Mouse (Mus musculus): Measurements from ENCODE around the gene Nhp2.
A peak's percentile ranks its signal among the peaks of the same experiment; 100 is the strongest.
"Not testable (repeated sequence)": the region's sequence is repeated elsewhere in the genome, so short reads cannot be mapped to it uniquely, and the experiment has no call there.

Gene Nhp2

DNA sequence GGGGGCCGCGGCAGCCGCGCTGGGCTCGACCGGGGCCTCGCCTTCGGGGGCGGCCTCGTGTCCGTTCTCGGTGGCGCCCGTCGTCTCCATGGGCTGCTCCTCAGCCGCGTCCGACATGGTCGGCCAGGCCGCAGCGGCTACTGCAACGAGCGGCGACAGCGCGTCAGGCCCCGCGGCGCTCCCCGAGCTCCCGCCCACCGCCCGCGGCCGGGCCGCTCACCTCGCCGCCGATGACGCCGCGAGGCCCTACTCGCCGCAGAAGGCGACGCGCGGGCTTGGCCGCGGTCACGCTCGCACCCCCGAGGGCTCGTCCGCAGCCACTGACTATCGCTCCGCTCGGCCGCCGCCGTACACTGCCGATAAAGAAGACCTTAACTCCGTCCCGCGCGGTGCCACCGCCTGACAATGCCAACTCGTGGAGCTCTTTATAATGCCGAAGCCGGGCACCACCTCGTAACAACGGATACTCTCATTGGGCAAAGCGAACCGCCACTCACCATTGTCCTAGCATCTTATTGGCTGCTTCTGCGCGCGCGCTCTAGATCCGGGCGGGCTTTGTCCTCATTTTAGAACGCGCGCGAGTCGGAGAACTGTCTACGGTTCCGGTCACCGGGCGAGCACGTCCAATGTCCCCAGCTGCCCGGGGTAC lies 13.0 kb upstream of the Nhp2 start, which contains the start of gene Hnrnpab:
TSS of gene Hnrnpab (minus strand) at position 401 of the 649 bp plus-strand sequence.
- peak; percentile 98 for DNase-seq (ENCODE audit: extremely low spot score)

DNA sequence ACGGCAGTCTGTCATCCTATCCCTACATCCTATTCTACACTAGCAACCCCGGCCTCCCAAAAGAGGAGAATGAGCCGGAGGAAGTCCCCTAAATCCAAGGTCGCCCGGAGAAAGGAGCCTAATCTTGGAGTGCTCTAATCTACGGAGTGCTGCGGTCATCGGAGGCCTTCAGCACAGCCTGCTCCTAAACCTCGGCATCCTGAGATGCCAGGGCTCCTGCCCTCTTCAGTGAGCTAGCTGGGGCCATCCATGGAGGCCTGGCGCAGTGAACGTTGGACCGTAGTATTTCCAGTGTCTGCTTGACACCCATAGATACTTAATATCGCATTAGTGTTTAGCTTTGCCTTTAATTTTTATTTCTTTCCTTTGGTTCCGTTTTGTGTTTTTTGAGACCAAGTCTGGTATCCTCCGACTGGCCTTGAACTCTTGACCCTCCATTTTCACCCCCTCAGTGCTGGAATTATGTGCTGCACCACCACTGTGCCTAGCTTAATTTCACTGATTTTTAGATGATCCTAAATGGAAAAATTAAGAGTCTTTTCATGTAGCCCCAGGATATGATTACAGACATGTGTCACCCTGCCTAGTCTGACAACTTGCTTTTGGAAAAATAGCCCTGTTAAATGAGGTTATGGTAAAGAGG lies 12.3 kb upstream of the Nhp2 start:
- no peak for DNase-seq (ENCODE audit: extremely low spot score)

GRCm38 (mm10) chr11:51609266-51609909 lies 10.1 kb upstream of the Nhp2 start:
- no peak for DNase-seq (ENCODE audit: extremely low spot score)

DNA sequence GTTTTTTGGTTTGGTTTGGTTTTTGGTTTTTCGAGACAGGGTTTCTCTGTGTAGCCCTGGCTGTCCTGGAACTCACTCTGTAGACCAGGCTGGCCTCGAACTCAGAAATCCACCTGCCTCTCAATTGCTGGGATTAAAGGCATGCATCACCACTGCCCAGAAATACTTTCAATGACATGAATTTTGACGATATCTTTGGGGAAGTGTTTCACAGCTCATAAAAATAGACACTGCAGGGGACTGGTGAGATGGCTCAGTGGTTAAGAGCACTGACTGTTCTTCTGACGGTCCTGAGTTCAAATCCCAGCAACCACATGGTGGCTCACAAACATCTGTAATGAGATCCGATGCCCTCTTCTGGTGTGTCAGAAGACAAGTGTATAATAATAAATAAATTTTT lies 9.6 kb upstream of the Nhp2 start:
- DNase-seq (ENCODE audit: extremely low spot score) = not testable (repeated sequence)

DNA sequence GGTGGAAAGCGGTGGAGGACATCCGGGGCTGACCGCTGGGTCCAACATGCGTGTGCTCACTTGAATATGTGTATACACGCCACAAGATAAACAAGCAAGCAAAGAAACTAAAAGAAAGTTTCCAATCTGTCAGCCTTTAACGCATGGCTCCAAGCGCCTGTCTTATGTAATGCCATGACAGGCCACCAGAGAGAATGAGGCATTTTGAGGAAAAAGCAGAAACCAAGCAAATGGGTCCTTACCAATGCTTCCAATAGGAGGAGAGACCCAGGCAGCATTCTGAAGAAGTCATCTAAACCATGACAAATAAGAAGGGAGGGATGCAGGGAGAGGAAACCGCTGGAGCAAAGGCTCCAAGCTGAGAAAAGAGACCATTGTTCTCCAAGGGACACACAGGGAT lies 5.3 kb upstream of the Nhp2 start:
- DNase-seq (ENCODE audit: extremely low spot score) = no peak

DNA sequence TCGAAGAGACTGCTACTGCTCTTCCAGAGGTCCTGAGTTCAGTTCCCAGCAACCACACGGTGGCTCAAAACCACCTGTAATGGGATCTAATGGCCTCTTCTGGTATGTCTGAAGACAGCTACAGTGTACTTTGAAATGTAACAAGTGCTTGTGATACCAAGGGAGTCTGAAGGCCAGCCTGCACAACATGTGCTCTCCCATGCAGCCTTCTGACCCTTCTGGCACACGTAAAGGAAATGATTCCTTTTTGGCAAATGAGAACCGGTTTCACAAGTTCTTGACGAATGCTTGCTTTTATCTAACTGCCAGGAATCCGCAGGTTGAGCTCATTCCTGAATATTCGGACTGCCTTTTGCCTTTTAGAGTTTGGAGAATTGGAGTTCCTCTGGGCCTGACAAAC lies 4.4 kb upstream of the Nhp2 start:
- no peak for DNase-seq (ENCODE audit: extremely low spot score)

GRCm38 (mm10) chr11:51615601-51616000 lies 3.9 kb upstream of the Nhp2 start:
- DNase-seq (ENCODE audit: extremely low spot score) = peak; percentile 78

DNA sequence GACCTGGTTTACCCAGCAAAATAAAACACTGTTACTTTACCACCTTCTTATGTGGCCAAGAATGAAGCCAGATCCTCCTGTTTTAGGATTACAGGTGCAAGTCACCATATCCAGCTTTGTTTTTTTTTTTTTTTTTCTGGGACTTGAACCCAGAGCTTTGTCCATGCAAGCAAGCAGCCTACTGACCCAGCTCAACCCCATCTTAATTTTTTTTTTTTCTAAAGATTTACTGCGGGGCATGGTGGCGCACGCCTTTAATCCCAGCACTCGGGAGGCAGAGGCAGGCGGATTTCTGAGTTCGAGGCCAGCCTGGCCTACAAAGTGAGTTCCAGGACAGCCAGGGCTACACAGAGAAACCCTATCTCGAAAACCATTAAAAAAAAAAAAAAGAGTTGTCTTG lies 3.4 kb upstream of the Nhp2 start:
- DNase-seq (ENCODE audit: extremely low spot score) = not testable (repeated sequence)

DNA sequence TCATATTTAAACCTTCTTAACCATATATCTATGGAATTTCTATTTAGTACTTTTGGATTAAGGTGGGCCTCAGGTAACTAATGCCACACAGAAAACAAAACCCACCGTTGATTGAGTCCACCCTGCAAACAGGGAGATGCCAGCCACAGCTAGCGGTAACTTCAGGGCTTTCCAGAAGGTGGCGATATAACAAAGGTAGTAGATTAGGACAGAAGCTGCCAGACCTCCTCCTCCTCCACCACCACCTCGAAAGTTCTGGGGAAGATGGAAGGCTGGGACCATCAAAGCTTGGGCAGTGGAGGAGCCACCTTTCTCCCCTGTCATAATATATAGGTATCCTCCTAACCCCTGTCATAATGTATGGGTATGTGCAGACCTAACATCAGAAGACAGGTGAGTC lies 1.8 kb upstream of the Nhp2 start:
- DNase-seq (ENCODE audit: extremely low spot score) = peak; percentile 81

DNA sequence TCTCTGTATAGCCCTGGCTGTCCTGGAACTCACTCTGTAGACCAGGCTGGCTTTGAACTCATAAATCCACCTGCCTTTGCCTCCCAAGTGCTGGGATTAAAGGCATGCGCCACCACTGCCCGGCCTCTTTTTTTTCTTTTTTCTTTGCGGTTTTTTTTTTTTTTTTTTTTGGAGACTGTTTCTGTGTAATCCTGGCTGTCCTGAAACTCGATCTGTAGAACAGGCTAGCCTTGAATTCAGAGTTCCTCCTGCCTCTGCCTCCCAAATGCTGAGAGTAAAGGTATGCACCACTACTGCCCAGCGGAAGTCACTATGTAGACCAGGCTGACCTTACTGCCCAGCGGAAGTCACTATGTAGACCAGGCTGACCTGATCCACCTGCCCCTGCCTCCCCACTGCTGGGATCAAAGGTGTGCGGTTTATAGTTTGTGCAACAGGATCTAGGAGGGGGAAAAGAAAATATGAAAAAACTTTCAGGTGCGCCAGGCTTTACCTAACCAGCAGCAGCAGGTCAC lies 584 bp upstream of the Nhp2 start:
- no peak for DNase-seq (ENCODE audit: extremely low spot score)

DNA sequence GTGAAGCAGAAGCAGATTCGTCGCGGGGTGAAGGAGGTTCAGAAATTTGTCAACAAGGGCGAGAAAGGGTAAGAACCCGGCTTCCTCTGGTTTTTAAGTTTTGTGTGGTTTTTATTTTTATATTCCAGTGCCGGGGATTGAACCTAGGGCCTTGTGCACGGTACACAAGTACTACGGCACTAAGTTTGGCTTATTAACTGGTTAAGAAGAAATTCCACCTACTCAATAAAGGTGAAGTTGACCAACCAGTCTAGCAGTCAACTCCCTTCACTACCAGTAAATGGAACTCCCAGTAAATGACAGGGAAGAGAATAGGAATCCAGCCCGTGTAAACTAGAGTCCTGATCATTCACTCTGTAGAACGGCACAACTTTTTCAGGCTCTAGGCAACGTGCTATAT lies 549 bp downstream of the Nhp2 start:
- DNase-seq (ENCODE audit: extremely low spot score) = no peak

DNA sequence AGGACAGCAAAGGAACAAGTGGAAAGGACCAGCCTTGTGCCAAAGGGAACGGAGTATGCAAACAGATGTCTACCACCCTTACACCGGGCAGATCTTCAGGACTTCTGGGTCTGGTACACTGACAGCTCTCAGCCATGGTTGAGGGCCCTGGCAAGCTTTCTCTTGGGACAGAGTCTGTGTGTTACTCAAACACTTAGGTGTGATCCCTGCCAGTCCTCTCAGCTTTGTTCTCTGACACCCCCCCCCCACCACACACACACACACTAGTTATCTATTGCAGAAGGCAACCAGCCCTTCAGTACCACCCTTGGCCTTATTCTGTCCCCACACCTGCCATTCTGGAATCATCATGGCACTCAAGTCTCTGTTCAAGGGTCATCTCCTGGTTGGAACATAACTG lies 2.2 kb downstream of the Nhp2 start:
- DNase-seq (ENCODE audit: extremely low spot score) = no peak

DNA sequence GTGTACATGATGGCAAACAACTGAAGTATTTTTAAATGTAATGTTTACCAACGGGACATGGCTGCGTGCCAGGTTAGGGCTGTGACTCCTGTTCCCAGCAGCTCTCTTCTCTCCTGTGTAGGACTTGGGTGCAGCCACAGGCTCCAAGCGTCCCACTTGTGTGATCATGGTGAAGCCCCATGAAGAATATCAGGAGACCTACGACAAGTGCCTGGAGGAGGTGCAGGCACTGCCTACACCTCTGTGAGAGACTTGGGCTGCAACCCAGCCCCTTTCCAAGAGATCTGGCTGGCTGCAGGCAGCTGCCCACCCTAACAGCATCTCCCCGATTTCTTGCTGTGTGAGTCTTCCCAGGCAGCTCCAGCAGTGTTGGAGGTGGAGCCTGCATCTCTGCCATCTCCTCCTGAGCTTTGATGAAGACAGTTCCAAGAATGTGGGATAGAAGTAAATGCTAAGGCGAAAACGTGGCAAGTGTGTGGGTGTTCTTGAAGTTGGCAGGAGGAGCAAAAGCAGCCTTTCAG lies 3.5 kb downstream of the Nhp2 start:
- no peak for DNase-seq (ENCODE audit: extremely low spot score)

- DNase-seq (ENCODE audit: extremely low spot score) = no peak
These were observed 5.8 kb downstream of the Nhp2 start for GRCm38 (mm10) chr11:51625187-51625820.

DNA sequence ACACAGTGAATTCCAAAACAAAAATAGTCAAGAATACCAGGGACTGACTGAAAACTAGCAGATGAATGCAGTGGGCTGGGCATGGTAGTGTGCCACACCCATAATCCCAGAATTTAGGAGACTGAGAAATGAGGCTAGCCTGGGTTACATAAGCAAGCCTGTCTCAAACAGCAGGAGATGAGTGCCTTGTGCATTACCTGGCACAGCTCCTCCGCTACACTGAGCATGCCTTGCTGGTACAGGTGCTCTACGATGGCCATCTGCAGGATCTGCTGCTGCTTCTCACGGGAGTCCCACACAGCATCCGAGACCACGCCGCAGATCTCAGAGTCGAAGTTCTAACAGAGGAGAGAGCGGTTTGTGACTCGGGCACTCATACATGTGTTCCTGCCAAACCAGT lies 7.9 kb downstream of the Nhp2 start:
- no peak for DNase-seq (ENCODE audit: extremely low spot score)

DNA sequence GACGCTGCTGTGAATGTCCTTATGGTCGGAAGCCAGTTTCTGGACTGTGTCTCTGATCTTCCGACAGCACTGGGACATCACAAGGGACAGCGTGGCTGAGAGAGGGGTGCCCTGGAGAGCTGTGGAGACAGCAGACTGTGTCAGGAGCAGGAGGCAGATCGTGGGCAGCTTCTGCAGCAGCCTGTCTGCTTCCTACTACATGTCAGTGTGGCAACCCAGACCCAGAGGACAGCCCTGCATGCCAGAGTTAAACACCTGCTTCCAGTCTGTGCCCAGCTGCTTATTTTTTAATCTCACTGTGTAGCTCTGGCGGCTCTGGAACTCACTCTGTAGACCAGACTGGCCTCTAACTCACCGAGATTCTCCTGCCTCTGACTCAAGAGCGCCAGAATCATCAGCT lies 8.4 kb downstream of the Nhp2 start:
- DNase-seq (ENCODE audit: extremely low spot score) = no peak

DNA sequence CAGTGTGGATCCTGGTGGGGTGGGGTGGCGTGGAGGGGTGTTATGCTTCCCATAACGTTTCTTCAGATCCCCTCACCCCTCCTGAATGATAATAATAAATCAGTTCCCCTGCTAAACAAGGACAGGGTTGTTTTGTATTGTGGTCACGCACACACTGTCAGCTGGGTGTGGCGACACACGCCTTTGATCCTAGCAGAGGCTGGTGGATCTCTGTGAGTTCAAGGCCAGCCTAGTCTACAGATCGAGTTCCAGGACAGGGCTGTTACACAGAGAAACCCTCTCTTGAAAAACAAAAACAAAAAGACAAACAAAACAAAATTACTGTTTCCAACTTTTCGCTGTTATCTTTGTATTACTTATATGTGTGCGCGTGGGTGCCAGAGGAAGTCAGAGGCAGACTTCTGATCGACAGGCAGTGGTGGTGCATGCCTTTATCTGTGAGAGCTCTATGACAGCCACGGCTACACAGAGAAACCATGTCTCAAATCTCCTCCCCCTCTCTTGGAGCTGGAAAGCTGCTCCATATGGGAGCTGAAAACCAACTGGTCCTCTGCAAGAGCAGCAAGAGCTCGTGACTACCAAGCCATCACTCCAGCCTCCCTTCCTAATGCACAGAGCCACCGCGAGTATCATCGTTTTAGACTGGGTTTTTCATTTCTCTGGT lies 10.2 kb downstream of the Nhp2 start:
- DNase-seq (ENCODE audit: extremely low spot score) = no peak

GRCm38 (mm10) chr11:51632130-51632753 lies 12.7 kb downstream of the Nhp2 start:
- no peak for DNase-seq (ENCODE audit: extremely low spot score)

- DNase-seq (ENCODE audit: extremely low spot score) = not testable (repeated sequence)
These were observed 13.7 kb downstream of the Nhp2 start for GRCm38 (mm10) chr11:51633200-51633599.

- no peak for DNase-seq (ENCODE audit: extremely low spot score)
These were observed 14.2 kb downstream of the Nhp2 start for GRCm38 (mm10) chr11:51633721-51634120.

GRCm38 (mm10) chr11:51635127-51635524 lies 15.6 kb downstream of the Nhp2 start:
- DNase-seq (ENCODE audit: extremely low spot score) = no peak
